ENCODE assay signal across 8 mouse cellular contexts in the genomic region with DNA sequence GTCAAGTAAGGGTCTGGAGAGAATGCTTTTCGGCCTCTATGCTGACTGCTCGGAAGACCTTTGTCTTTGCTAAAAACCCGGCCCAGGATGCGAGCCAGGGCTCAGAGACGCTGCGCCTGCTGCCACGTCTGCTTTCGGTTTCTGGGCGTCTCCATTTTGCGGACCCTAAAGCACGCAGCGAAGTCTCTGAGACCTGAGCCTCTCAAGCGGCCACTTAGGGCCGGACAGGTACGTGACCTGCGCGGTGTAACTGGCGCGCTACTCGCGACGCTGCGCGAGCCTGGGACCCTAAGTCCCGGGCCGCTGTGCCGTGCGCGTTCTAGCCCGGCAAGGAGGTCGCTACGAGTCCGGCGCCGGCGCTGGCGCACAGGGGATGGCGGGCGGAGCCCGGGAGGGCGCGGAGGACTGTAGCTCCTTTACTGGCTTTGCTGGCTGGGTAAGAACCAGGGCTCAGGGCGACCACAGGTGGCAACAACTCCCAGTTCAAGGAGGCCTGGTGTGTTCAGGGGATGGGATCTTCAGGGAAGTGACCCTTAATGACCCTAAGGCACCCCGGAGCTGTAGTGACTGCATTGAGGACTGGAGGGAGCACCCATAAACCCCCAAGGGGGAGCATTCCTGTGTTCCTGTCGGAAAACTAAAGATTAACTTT. TPM values are rescaled to one million over a fixed set of nuclear protein-coding genes. Genes with fewer than 3 reads are reported as not detected.
DNase-seq lines count a peak whose midpoint lies in the region; ATAC-seq and TF ChIP-seq lines count a peak whose summit lies in the region.

Cflar (plus strand) TSS at position 144 of the 652 bp plus-strand sequence.

- peak within 1 kb of the TSS; percentile 93 for H3K9ac ChIP-seq in ES-E14 (ENCODE audit: insufficient read depth, low read depth, low read length, poor library complexity, severe bottlenecking)
- H3K9ac ChIP-seq in forebrain, embryonic 13.5 days = peak within 1 kb of the TSS; percentile 80
- peak within 1 kb of the TSS; percentile 93 for H3K9ac ChIP-seq in lung, embryonic 16.5 days (ENCODE audit: low read length)

- intact Hi-C loops in heart, postnatal 14 days (cut with DNase I) = loop anchor here (2.0 kb wide), 1 partner anchor 59 kb away; no protein-coding TSS in a partner anchor

- peak within 1 kb of the TSS; percentile 70 for H3K4me2 ChIP-seq in forebrain, embryonic 13.5 days
- H3K4me2 ChIP-seq in lung, embryonic 16.5 days (ENCODE audit: low read depth, low read length) = peak within 1 kb of the TSS; percentile 65

- DNase-seq in ES-E14 (ENCODE audit: low read depth, low spot score) = no peak
- DNase-seq in heart, postnatal 14 days = peak; percentile 79 to 82
- DNase-seq in large intestine, adult 2 months (ENCODE audit: low read depth, low spot score) = no peak
- peak; percentile 66 for DNase-seq in ovary, adult 18-20 months (ENCODE audit: low spot score)
- peak; percentile 65 to 74 for DNase-seq in thymus, postnatal 10 days (ENCODE audit: low spot score in 2 of 2)

- WGBS in forebrain, embryonic 13.5 days = under 1% methylated on average over 45 of the region's 45 CpGs
- WGBS in large intestine, adult 2 months = under 1% methylated on average over 45 of the region's 45 CpGs
- WGBS in lung, embryonic 16.5 days = under 1% methylated on average over 44 of the region's 45 CpGs

- peak within 1 kb of the TSS; percentile 73 for H3K27ac ChIP-seq in ES-E14 (ENCODE audit: insufficient read depth, low read depth, low read length, poor library complexity, severe bottlenecking)
- H3K27ac ChIP-seq in forebrain, embryonic 13.5 days = peak within 1 kb of the TSS; percentile 90
- peak within 1 kb of the TSS; percentile 99 for H3K27ac ChIP-seq in lung, embryonic 16.5 days (ENCODE audit: low read length)

- ATAC-seq in cerebellum, adult (ENCODE audit: insufficient number of reproducible peaks, low FRiP score, low TSS enrichment) = peak; percentile 76
- ATAC-seq in forebrain, embryonic 13.5 days = peak; percentile 84
- peak; percentile 76 for ATAC-seq in lung, embryonic 16.5 days (ENCODE audit: low read depth)

- peaks cover 2 to 8% of the 10 kb centered on the region in 2 experiments for H3K4me1 ChIP-seq in ES-E14 (ENCODE audit: control insufficient read depth in 2 of 2, insufficient read depth in 2 of 2, low read length in 2 of 2, poor library complexity in 1 of 2)
- peaks cover 17% of the 10 kb centered on the region for H3K4me1 ChIP-seq in forebrain, embryonic 13.5 days
- H3K4me1 ChIP-seq in lung, embryonic 16.5 days (replicated peaks; ENCODE audit: control insufficient read depth, insufficient read depth, low read length) = peaks cover 17% of the 10 kb centered on the region

- H3K9me3 ChIP-seq in ES-E14 (ENCODE audit: control insufficient read depth, insufficient read depth, low read depth, low read length) = no peaks in the 10 kb centered on the region
- H3K9me3 ChIP-seq in forebrain, embryonic 13.5 days (replicated peaks) = no peaks in the 10 kb centered on the region
- H3K9me3 ChIP-seq in lung, embryonic 16.5 days (ENCODE audit: control insufficient read depth, low read length) = no peaks in the 10 kb centered on the region

- H3K36me3 ChIP-seq in ES-E14 (ENCODE audit: control insufficient read depth, insufficient read depth, low read length, poor library complexity, severe bottlenecking) = no peaks in the 10 kb centered on the region
- no peaks in the 10 kb centered on the region for H3K36me3 ChIP-seq in forebrain, embryonic 13.5 days (ENCODE audit: poor library complexity, severe bottlenecking)
- H3K36me3 ChIP-seq in lung, embryonic 16.5 days (ENCODE audit: control insufficient read depth, insufficient read depth, low read length) = no peaks in the 10 kb centered on the region; the same call in 1 of the 2 replicates

- H3K27me3 ChIP-seq in forebrain, embryonic 13.5 days = no peaks in the 10 kb centered on the region
- no peaks in the 10 kb centered on the region for H3K27me3 ChIP-seq in lung, embryonic 16.5 days (ENCODE audit: control insufficient read depth, insufficient read depth, low read depth, low read length)

- in situ Hi-C loops in ES-E14 (cut with MboI; ENCODE audit: low sequenced_read_pairs in 2 of 2, unreplicated experiment in 2 of 2) = no loop called here

- H3K4me3 ChIP-seq in ES-E14 (ENCODE audit: insufficient read depth in 1 of 2, low read depth in 1 of 2, low read length in 2 of 2, poor library complexity in 1 of 2, severe bottlenecking in 1 of 2) = peak within 1 kb of the TSS; percentile 81 to 84
- peak within 1 kb of the TSS; percentile 62 for H3K4me3 ChIP-seq in forebrain, embryonic 13.5 days
- peak within 1 kb of the TSS; percentile 77 for H3K4me3 ChIP-seq in lung, embryonic 16.5 days (ENCODE audit: low read length)

TF ChIP-seq in ES-E14, 5 proteins besides CTCF, POLR2A, EP300 and RAD21:
- TF ChIP-seq ZC3H11A (IDR thresholded peaks at IDR 0.05; ENCODE audit: borderline replicate concordance, low read depth, low read length) (no peak), CHD2 (IDR thresholded peaks at IDR 0.05; ENCODE audit: low read depth, low read length) (no peak), MAFK (IDR thresholded peaks at IDR 0.05; ENCODE audit: insufficient read depth, low read depth, low read length) (no peak), HCFC1 (IDR thresholded peaks at IDR 0.05; ENCODE audit: borderline replicate concordance, insufficient read depth, low read length) (no peak), ZNF384 (IDR thresholded peaks at IDR 0.05; ENCODE audit: low read depth, low read length) (no peak)

RNA-seq across cellular contexts. Expression of gene Cflar, which starts in this region (rescaled TPM):
- 12.9 and 16.4 TPM in 2 replicates for total RNA-seq in ES-E14 (2012; rRNA removed)
- 17.1 and 22.8 TPM in 2 replicates for polyA plus RNA-seq in forebrain, embryonic 13.5 days (2015; fragmentation: Nextera tagmentation; extraction: Ambion mirVana)
- total RNA-seq in heart, postnatal 14 days (2021) = 10 to 100 TPM; 64.7 to 70.4 TPM
- polyA plus RNA-seq in large intestine, adult 2 months (2012; rRNA removed) = 29.0 and 46.6 TPM in 2 replicates
- 42.5 and 47.0 TPM in 2 replicates for polyA plus RNA-seq in lung, embryonic 16.5 days (2015; fragmentation: Nextera tagmentation; extraction: Ambion mirVana)

Comparison
In these comparisons a context has a peak if more than half of its experiments do, and no peak if none do; other contexts are left out.
1. DNase-seq: peak in heart, postnatal 14 days (2 of 2), ovary, adult 18-20 months (single experiment) and thymus, postnatal 10 days (2 of 2); none in ES-E14 (single experiment) and large intestine, adult 2 months (single experiment).
2. Peak in every context shown above with its lines, with median percentiles within 50 percentile points of each other: H3K27ac ChIP-seq, H3K4me3 ChIP-seq, H3K9ac ChIP-seq and ATAC-seq.